ENCODE assay signal across 1 mouse cellular context in the genomic region with DNA sequence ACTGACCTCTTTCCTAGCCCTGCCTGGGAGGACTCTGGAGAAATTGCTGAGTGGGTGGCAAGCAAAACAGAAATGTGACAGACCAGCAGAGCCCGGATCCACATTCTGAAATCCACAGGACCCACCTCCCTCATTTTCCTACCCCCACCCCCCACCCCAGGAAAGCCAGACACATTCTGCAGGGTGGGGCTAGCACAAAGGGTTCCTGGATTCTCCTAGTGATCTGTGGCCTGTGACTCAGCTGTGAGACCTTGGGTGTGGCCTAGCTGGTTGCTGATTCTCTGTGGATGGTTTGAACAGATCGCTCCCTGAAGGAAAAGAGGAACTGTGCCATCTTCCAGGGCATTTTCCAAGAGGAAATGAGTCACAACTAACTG.
TF ChIP-seq lines count a peak whose summit lies in the region.

No protein-coding gene starts in this region.

TF ChIP-seq in MEL, 35 proteins besides CTCF, POLR2A, EP300 and RAD21 (continued from another document):
- TF ChIP-seq USF2 (IDR thresholded peaks at IDR 0.05; ENCODE audit: borderline replicate concordance in 1 of 2, insufficient read depth in 1 of 2, low read depth in 1 of 2, low read length in 2 of 2) = no peak
- no peak for TF ChIP-seq NRF1 (IDR thresholded peaks at IDR 0.05; ENCODE audit: insufficient read depth, low read depth, low read length, poor library complexity, severe bottlenecking)
- TF ChIP-seq ZNF384 (IDR thresholded peaks at IDR 0.05; ENCODE audit: low read depth, low read length) = no peak
- TF ChIP-seq RCOR1 (IDR thresholded peaks at IDR 0.05; ENCODE audit: low read depth, low read length) = peak; percentile 80
- no peak for TF ChIP-seq CHD1 (IDR thresholded peaks at IDR 0.05; ENCODE audit: low read depth, low read length)
- TF ChIP-seq MAFK (IDR thresholded peaks at IDR 0.05; ENCODE audit: borderline replicate concordance, low read depth, low read length) = no peak
- no peak for TF ChIP-seq MYC (IDR thresholded peaks at IDR 0.05; ENCODE audit: low read depth, low read length)
- no peak for TF ChIP-seq KAT2A (conservative IDR thresholded peaks at IDR 0.05; ENCODE audit: low read depth, low read length)
- no peak for TF ChIP-seq E2F4 (IDR thresholded peaks at IDR 0.05; ENCODE audit: borderline replicate concordance, low read depth, low read length)
- TF ChIP-seq HCFC1 (IDR thresholded peaks at IDR 0.05; ENCODE audit: low read depth, low read length) = no peak
- no peak for TF ChIP-seq GABPA (IDR thresholded peaks at IDR 0.05; ENCODE audit: low read depth, low read length)
- 0 out of 2 replicates have a peak, but pooled peaks have one; percentile 8 for TF ChIP-seq TAL1 (IDR thresholded peaks at IDR 0.05; ENCODE audit: low read length)
- no peak for TF ChIP-seq TCF12 (IDR thresholded peaks at IDR 0.05; ENCODE audit: low read depth, low read length)
- no peak for TF ChIP-seq JUND (IDR thresholded peaks at IDR 0.05; ENCODE audit: low read depth, low read length)
- no peak for TF ChIP-seq MAX (IDR thresholded peaks at IDR 0.05; ENCODE audit: low read length)
- TF ChIP-seq ZC3H11A (IDR thresholded peaks at IDR 0.05; ENCODE audit: low read depth, low read length) = no peak
- no peak; the same call in 1 of the 2 replicates for TF ChIP-seq MAZ (IDR thresholded peaks at IDR 0.05; ENCODE audit: low read depth, low read length)
- peak; percentile 86 for TF ChIP-seq ETS1 (IDR thresholded peaks at IDR 0.05; ENCODE audit: low read depth, low read length)
- no peak for TF ChIP-seq MEF2A (IDR thresholded peaks at IDR 0.05; ENCODE audit: extremely low read depth, insufficient replicate concordance, low read depth, low read length, poor library complexity, severe bottlenecking)
- TF ChIP-seq GATA1 (IDR thresholded peaks at IDR 0.05; ENCODE audit: low read depth, low read length) = no peak
- TF ChIP-seq SIN3A (IDR thresholded peaks at IDR 0.05; ENCODE audit: low read length) = peak; percentile 52
- TF ChIP-seq CHD2 (IDR thresholded peaks at IDR 0.05; ENCODE audit: low read length) = no peak
- TF ChIP-seq ZKSCAN1 (IDR thresholded peaks at IDR 0.05; ENCODE audit: low read depth, low read length) = no peak
TF ChIP-seq in MEL: peak in this region for 5.
